Mouse (Mus musculus): Measurements from ENCODE around the gene Kctd4.
"Not testable (repeated sequence)": the region's sequence is repeated elsewhere in the genome, so short reads cannot be mapped to it uniquely, and the experiment has no call there.

Kctd4 gene

GRCm38 (mm10) chr14:75954766-75955165, at the start of gene Kctd4:
Gene Kctd4 (plus strand): TSS chr14:75955009.
- no peak for DNase-seq (ENCODE audit: low read depth, low spot score)

DNA sequence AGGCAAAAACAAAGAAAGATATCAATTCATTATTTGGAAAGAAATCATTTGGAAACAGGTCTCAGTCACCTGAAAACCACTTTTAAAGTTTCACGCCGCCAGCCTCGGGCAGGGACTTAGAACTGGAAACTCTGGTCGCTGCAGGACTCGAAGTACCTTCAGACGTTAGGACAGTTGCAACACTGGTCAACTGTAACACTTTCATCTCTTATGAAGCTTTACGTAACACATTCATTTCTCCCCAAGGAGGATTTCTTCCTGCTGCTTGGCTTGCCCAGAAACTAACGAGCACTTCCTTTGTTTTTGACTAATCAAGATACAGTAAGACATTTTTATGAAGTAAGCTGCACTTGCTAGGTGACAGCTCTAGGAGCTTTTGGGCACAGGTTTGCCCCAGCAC, 47.9 kb upstream of the Kctd4 start:
- DNase-seq (ENCODE audit: low read depth, low spot score) = no peak

DNA sequence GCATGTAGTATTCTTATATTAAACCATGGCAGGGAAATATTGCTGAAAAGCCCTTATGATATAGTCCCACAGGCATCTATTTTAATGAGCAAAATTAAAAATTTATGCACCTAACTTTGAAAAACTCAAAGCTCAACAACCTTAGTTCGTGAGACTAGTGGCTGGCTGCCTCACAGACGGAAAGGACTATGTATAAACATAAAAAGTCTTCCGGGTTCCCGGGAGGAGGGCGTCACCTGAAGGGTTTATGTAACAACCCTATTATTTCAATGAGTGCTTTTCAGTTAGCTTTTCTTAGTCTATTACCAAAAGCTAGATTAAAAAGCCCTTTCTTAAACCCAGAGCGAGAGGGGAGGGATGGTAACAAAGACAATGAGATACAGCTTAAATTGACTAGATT, 42.8 kb upstream of the Kctd4 start:
- no peak for DNase-seq (ENCODE audit: low read depth, low spot score)

- no peak for DNase-seq (ENCODE audit: low read depth, low spot score)
Observed at GRCm38 (mm10) chr14:75912665-75913064, 42.1 kb upstream of the Kctd4 start.

DNA sequence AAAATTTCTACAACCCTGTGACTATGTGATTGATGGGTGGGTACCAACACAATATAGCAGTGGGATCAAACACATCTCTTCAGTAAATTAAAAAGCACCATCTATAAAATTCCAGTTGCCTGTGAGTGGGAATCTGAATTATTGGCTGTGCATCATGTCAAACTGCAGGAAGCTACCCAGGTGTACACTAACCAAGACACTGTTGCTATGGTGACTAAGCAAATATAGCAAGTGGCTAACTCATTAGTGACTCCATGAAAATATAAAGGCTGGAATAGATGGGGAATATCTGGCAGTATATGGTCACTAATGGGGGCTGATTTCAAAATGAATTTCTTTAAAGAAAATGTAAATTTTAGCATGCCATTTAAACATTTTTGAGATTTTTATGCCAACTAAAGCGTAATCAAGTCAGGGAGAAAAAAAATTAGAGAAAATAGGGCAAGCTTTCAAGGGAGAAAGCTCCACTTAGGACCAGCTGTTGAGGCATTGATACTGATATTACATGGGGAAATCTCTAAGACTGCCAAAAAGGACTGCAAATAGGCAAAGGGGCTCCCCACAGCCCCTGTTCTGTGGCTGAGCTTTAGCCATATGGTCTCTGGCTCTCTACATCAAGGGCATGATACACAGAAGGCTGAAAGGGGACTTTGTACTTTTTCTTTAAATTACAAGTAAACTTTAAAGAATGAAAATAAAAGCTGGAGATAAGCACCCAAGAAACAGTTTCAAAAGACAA, 31.3 kb upstream of the Kctd4 start:
- no peak for DNase-seq (ENCODE audit: low read depth, low spot score)

DNA sequence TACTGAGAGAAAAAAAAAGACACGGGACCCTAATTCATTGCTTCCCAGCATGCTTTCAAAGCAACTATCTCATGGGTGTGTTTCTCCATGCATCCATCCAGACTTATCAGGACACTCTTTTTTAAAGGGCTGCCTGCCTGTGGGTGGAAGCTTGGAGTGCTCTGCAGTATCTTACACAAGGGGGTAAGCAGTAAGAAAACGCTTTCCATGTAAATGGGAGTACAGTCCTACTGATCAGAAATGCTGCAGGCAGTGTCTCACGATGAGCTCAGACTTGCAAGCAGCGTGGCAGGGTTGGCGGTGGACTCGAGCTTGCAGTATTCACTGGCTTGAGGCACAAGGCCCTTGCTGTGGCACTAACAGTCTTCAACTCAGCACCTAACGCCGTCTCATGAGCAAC, 25.1 kb upstream of the Kctd4 start:
- not testable (repeated sequence) for DNase-seq (ENCODE audit: low read depth, low spot score)

DNA sequence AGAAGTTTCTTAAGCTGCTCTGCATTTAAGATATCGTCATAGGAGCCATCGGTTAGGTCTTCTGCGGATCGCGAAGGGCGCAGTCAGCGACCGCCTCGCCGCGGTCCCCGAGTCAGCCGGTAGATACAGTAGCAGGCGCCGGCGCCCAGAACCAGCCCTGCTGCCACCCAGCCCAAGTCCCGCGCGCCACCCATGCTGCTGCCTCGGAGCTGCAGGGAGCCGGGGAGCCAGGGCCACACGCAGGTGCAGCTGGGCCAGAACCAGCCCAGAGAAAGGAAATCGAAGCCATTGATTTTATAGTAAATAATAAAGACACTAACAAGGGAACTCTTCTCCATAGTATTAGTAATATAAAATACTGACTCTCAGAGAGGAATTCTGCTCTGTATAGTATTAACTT, 23.5 kb upstream of the Kctd4 start:
- DNase-seq (ENCODE audit: low read depth, low spot score) = no peak

- no peak for DNase-seq (ENCODE audit: low read depth, low spot score)
Observed at GRCm38 (mm10) chr14:75934359-75934758, 20.4 kb upstream of the Kctd4 start.

DNA sequence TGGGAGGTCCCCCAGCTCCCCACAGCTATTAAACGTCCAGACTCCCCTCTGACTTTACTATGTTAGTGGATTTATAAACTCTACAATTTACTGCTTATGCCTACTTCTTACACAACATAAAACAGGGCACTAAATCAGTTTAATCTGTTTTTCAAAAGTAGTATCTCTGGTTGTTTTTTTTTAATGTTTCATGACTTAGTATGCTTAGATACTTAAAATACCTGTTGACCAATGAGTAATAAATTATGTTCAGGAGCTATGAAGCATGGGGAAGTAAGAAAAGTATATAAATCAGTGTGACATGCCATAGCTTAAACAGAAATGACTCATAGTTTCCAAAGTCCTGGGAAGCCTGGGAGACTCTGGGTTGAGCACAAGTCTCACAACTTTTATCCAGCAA, 17.1 kb upstream of the Kctd4 start:
- DNase-seq (ENCODE audit: low read depth, low spot score) = no peak

GRCm38 (mm10) chr14:75941500-75941899, 13.3 kb upstream of the Kctd4 start:
- DNase-seq (ENCODE audit: low read depth, low spot score) = peak; percentile 45

DNA sequence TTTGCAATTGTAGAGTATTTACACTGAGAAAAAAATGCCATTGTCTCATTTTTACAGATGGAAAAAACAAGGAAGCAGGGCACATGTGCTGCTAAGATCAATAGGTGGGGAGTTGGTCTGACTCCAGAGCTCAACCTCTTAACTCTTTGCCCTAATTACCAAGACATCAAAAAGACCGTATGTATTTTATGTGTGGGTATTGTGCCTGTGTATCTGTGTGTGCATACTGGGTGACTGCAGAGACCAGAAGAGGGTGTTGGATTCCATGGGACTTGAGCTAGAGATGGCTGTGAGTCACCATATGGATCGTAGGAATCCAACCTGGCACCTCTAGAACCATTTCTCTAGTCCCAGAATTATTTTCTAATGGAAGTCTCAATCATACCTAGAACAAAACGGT, 12.4 kb upstream of the Kctd4 start:
- DNase-seq (ENCODE audit: low read depth, low spot score) = no peak

DNA sequence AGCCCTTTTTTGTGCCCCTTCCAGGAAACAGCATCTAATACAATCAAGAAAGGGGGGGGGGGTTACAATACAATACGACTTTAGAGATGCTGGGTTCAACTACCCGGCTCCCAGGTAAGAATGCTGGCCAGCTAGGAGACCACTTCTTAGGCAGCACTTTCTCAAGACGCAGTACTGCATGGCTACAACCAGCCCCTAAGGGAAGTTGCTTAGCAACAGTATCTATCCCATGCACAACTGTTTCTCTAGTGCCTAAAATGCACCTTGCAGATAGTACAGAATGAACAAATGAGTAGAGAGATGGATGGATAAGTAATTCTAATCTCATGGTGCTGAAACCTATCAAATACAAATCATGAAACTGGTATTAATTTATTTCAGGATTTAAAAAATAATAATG, 7.1 kb upstream of the Kctd4 start:
- no peak for DNase-seq (ENCODE audit: low read depth, low spot score)

DNA sequence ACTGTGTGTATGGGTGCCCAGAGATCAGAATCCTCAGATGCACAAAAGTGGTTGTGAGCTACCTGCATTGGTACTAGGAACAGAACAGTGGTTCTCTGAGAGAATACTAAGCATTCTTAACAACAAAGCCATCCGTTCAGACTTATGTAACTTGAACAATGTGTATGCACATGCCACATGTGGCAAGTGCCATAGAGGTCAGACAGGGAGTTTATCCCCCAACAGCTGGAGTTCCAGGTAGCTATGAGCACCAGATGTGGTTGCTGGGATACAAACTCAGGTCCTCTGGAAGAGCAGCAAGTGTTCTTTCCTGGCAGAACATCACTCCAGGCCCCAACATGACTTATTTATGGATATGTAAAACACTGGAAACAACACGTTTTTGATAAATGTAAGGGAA, 1.8 kb upstream of the Kctd4 start:
- no peak for DNase-seq (ENCODE audit: low read depth, low spot score)

DNA sequence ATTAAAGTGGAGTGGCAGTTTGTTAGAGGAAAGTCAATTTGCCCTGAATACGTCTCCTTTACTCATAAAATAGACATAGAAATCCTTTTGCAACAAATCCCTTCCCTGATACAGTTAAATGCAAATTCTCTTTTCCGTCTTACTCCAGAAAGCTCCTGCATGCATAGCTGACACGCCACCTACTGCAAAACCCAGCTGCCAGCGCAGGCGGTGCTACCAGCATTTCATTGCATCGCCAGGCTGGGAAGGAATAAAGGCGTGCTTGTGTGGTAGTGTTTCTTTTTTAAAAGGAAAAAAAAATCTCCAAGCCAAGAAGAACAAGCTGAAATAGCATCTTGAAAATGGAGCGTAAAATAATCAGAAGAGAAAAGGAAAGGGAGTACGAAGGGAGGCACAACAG, 7.4 kb downstream of the Kctd4 start:
- DNase-seq (ENCODE audit: low read depth, low spot score) = peak; percentile 94

- DNase-seq (ENCODE audit: low read depth, low spot score) = peak; percentile 50
Observed at GRCm38 (mm10) chr14:75963215-75963614, 8.4 kb downstream of the Kctd4 start.

DNA sequence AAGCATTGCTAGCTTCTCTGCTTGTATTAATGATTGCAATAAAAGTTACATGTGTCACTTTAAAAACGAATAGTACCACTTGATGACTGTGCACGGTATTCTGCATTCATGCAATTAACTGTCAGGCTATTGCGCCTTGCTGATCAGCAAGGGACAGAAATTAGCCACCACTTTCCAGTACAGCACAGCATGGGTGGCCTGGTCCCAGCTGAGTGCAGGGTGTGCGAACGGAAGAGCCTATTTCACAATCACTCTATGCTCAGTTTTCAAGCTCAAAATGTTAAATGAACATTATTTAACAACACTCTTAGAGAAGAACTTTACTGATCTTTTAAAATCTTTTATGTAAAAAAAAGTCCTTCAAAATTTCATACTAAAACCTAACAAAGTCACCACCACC, 9.2 kb downstream of the Kctd4 start:
- peak; percentile 34 for DNase-seq (ENCODE audit: low read depth, low spot score)

GRCm38 (mm10) chr14:75964433-75964832, 9.6 kb downstream of the Kctd4 start:
- no peak for DNase-seq (ENCODE audit: low read depth, low spot score)

DNA sequence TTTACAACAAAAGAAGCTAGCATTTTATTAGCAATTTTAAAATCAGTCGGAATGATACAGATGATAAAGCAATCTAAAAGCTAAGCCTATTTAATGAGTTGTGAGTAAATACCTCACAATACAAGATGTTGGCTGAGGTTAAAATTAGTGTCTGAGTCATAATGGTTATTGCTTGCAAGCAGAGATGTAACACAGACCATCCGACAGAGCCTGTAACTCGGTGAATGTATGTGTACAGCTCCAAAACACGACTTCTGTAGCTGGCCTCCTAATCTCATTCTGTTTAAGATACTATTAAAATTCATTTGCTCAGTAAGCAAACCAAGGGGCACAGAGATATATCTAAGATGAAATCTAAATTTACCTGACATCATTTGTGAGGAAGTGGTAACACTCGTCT, 12.5 kb downstream of the Kctd4 start:
- DNase-seq (ENCODE audit: low read depth, low spot score) = peak; percentile 68

DNA sequence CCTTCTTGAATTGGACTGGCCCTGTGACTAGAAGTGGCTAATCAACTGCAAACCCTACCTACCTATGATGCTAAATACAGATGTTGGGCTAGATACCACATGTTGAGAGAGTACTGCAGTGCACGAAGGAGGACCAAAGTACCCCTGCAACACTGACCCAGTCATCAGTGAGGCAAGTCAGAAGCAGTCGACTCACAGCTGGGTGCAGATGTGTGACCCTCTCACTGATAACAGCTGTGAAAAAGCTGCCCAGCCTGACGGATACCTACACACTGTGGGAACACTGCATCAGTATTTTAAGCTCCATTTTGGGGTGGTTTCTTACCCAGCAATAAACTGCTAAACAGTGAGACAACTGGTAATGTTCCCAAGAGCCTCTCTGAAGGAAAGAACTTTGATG, 21.3 kb downstream of the Kctd4 start:
- DNase-seq (ENCODE audit: low read depth, low spot score) = no peak

DNA sequence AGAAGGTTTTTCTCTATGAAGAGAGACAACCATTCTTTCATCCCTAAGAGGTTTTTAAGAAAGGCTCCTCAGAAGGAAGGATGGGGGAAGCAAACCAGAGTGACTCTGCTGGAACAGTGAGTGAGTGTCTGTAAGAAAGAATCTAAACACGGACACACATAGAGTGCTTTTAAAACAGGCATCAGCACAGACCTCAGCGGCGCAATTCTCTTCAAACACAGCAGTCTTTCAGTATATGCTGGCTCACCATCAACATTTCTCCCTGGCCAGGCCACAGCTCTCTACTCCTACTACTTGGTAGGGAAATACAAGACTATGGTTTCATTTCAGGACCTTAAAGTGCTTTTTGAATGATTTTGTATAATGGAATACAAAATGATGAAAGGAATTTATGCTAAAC, 26.4 kb downstream of the Kctd4 start:
- DNase-seq (ENCODE audit: low read depth, low spot score) = peak; percentile 47

DNA sequence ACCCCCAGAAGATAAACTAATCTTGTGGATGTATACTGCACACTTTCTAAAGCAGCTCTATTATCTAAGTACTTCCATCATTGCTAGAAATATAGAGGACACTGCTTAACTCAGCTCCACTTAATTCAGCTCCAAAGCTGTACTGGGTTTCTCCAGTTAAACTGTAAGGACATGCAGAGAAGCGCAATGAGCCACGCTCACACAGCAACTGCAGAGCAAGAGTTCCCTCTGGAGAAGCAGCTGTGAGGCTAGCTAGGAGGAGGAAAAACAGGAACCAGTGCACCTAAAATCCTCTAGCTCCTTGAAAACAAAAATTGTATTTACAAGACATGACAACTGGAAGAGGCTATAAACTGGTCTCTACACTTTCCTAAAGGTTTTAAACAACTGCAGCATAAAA, 29.1 kb downstream of the Kctd4 start:
- DNase-seq (ENCODE audit: low read depth, low spot score) = peak; percentile 59

DNA sequence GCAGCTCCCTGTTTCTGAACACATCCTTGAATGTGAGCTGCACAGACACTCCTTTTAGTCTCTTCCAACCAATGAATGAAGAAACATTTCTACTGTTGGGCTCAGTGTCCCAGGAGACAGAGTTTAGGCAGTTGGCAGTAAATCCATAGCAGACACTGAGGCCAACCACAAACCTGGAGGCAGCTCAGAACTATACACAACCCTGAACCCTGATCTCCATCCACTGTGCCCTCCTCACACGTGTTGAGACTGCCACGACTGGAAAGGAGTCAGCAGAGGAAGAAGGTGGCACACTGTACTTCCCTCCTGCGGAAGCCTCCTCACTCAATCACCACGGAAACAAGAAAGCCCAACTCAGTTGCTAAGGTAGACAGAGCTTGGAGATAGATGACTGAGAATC, 30.3 kb downstream of the Kctd4 start:
- DNase-seq (ENCODE audit: low read depth, low spot score) = peak; percentile 56

DNA sequence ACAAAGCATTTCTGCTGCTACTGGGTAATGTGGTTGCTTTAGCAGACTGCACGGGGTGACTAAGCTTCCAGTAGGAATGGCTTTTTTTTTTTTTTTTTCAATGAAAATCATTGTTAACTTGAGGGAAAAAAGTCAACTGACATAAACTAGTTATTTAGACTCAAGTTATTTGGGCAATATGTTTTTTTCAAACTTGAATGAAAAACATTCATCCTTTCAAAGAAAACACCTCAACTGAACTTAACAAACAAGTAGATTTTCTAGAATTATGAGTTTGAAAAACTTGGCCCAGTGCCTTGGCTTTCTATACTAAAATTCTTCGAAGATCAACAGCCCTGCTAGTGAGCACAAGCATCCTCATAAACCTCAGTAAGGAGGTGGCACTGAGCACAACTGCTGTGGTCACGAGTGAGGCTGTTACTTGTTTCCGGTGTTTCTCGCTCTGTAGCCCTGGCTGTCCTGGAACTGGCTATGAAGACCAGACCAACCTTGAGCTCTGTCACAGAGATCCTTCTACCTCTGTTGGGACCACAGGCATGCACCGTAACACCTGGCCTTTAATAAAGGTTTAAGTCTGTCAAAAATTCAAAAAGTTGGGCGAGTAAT, 32.2 kb downstream of the Kctd4 start:
- DNase-seq (ENCODE audit: low read depth, low spot score) = no peak

DNA sequence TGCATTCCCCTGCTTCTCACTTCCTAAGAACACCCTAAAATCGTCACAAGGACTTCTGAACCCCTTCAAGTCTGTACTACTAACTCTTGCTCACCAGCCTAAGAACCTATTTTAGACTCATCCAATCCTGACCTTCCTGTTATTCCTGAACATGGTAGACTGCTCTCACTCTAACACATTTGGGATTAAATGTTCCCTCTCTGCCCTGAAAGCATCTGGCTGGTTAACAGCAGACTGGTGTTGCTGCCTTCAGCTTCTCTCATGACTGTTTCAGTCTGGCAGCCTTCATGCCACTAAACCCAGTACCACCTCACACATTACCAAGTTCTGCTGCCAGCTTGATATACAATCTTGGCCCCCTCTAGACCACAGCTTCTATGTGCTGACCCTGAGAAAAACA, 34.4 kb downstream of the Kctd4 start:
- no peak for DNase-seq (ENCODE audit: low read depth, low spot score)

Data from brain, adult 2 months (tissue).